Mouse (Mus musculus): ENCODE data around the gene 1700013F07Rik.

DNA sequence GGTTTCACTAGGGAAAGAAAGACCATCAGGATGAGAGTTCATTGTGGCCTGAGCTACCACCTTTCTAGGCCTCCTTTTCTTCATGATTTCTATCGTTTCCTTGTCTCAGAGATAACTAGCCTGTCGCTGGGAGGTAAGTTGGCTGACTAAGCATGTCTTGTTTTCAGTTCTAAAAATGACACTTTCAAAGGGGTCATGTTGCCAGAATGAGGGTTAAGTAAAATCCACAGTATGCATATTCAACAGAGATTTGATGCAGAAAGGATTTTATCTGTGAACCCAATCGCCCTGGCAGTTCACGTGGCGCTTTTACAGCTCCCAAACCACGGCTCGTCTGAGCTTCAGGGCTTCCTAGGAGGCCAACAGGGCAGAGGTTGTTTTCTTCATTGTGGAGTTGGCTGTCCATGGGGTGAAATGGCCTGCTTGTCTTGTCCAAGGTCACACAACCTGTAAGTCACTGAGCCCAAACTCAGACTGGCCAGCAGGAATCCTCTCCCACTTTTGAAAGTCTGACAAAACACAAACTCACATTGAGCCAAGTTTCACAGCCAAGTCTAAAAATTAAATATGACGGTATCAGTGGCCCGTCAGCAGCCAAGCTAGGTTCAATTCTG lies 39.0 kb upstream of the 1700013F07Rik start:
- TF ChIP-seq CTCF (conservative IDR thresholded peaks at IDR 0.05; ENCODE audit: insufficient read depth, insufficient read length, low read depth, low read length) (no peak), POLR2A (IDR thresholded peaks at IDR 0.05; ENCODE audit: low read depth, low read length) (no peak)

All from kidney, adult 2 months (tissue).